Mouse (Mus musculus) hindlimb bud, embryonic 11.5 days (tissue): ENCODE measurements around the gene Gimap3.

Experiments
- DNase-seq: peaks from one replicate; pipeline ENCODE4 v3.0.0-alpha.2; 2012; ENCODE audit warnings: low read depth, low spot score; ENCODE audit errors: extremely low spot score

Gene Gimap3

DNA sequence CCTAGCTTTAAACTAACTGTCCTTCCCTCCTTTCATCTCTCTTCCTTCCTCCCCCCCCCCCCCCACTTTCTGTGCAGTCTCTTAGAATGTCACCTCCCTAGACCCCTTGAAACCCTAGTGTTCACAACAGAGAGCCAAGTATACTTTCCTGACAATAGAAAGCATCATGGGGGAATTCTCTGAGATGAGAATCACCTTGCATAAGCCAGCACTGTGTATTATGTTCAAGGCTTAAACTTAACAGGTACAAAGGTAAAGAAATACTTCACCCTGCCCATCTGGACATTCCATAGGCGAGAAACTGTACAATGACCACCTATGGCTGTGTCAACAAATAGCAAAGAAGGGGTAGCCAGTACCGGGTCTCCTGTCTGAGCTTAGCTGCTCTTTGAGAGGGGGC is 25.2 kb downstream of the Gimap3 start:
- no peak for DNase-seq

DNA sequence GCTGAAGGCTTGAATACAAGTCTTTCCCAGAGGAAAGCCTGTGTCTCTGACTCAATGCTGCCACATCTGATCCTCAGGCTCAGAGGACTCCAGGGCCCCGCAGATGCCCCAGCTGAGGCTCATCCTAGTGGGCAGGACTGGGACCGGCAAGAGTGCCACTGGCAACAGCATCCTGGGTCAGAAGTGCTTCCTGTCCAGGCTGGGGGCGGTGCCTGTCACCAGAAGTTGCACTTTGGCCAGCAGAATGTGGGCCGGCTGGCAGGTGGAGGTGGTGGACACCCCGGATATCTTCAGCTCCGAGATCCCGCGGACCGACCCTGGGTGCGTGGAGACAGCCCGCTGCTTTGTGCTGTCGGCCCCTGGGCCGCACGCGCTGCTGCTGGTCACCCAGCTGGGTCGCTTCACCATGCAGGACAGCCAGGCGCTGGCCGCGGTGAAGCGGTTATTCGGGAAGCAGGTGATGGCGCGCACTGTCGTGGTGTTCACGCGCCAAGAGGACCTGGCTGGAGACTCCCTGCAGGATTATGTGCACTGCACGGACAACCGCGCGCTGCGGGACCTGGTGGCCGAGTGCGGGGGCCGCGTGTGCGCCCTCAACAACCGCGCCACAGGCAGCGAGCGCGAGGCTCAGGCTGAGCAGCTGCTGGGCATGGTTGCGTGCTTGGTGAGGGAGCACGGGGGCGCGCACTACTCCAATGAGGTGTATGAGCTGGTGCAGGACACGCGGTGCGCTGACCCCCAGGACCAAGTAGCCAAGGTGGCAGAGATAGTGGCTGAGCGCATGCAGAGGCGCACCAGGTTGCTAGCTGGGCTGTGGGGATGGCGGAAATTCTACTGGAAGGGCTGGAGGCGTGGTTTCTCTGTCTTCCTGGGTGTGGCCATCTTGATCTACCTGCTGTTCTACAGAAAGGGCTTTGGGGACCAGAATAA is 28.0 kb downstream of the Gimap3 start:
- DNase-seq = no peak

DNA sequence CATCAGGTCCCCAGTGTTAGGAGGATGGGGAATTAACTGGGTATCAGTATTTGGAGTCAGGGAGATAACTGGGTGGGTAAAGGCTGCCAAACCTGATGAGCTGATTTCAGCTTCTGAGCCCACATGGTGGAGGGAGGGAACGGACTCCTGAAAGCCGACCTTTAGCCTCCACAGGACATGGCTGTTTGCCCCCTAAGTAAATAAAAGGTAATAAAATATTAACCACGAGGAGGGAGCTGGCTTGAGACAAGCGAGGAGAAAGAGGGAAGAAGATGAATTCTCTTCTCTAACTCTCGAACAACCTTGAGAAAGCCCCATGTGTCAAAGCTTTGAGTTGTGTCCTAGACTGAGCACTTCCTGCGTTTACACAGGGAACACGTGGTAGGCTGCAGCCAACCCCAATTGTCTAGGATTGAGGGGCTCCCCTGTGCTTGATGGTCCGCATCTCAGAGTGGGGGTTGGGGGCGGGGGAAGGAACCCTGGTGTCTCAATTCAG is 28.9 kb downstream of the Gimap3 start:
- DNase-seq = no peak

DNA sequence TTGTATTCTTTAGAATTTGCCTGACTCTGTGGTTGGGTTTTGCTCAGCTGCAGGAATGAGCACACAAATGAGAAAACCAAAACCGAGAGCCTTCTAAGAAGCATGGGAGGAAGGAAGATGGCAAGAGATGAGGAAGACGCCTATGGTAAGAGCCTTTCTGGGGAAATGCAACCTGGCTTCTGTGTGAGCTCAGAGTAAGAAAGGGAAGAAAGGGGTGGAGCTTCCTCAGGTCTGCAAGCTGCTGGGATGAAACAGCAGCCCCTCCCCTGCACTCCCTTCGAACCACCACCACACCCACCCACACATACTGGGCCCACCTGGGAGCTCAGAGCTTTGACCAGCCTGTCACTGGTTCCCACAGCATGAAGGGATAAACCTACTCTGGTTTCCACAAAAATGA is 29.4 kb downstream of the Gimap3 start:
- DNase-seq = no peak

DNA sequence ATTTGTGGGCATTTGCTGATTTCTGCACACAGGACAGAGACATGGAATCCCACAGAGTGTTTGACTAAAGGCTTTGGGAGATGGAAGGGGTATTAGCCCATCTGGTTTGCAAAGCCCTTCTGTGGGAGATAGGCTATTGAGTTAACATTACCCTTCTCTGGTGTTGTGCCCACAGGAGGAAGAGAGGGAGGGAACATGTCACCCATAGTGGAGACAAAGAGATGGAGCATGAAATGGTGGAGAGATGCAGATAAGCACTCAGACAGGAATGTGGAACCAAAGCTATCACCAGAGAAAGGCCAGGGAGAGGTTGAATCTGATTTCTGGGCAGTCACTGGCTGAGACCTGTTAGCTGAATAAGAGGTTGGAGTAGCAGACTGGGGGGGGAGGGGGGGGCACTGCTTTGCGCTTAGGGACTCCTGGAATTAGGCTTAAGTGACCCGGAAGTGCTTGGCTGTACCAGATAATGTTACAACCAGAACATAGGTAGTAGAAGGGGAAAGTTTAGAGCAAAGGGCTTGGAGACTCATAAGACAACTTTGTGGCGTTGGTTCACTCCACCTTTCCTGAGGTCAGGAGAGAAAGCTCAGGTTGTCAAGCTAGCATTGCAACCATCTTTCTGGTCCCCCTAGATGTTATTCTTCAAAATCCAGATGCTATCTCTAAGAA is 30.0 kb downstream of the Gimap3 start:
- DNase-seq = no peak

DNA sequence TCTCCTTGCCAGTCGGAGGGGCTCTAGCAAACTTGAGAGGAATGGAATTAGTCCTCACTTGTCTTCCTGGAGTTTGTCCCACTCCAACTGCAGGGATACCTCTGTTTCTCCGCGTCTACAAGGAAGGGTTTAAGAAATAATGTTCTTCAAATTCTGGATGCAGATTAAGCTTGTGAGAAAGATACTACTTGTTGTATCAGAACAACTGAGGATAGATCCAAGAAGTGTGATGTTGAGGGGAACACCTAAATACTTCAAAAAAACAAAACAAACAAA is 30.9 kb downstream of the Gimap3 start:
- DNase-seq = no peak

DNA sequence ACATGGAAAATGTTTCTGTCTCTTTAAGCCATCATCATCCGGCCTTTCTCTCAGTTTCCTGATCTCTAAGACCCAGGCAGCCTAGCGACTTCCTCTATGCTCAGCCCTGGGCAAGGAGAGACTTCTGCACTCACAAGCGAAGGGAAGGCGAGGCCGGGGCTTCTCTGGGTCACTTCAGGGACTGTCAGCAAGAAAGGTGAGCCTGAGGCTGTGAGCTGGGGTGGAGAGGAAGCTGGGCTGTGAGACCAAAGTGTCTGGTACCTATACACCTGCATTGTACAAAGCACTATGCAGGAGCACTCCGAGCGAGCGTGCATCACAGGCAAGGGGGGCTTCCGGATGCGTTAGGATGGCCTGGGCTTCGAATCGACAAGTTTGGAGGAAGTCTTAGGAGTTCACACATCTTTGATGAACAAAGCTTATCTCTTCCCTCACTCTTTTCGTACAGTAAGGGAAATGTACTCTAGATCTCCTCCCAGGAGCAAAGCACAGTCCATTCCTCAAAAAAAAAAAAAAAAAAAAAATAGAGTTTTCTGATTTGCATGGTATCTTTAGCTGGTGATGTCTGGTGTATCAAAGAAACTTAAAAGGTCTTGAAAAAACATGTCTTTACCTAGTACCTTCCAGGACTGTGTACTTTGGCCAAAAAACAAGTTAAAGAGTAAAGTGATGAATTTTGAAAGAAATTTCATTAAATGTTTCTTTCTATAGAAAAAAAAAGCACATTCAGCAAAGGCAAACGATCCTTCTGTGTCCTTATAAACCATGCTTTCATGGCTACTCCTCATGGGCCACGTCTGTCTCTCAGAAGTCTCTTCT is 31.5 kb downstream of the Gimap3 start, which contains the start of gene Gimap1:
Gene Gimap1 (plus strand): TSS at position 94 of the 819 bp plus-strand sequence.
- DNase-seq = no peak

DNA sequence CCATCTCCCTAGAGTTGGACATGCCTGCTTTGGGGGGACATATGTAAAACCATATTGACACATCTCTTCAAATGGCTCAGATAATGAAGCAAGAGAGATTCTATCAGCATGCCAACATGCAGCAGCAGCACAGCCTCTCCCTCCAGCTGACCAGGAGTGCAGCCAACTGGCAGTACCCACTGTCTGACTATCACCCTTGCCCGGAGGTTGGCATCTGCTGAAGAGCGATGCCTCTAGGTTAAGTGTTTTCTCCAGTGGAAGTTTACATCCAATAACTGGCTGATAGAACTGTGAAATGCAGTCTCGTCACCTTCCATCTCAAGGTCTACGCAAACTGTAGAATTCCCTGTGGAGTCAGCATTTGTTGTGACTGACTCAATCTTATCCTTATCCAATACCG is 33.0 kb downstream of the Gimap3 start:
- no peak for DNase-seq

DNA sequence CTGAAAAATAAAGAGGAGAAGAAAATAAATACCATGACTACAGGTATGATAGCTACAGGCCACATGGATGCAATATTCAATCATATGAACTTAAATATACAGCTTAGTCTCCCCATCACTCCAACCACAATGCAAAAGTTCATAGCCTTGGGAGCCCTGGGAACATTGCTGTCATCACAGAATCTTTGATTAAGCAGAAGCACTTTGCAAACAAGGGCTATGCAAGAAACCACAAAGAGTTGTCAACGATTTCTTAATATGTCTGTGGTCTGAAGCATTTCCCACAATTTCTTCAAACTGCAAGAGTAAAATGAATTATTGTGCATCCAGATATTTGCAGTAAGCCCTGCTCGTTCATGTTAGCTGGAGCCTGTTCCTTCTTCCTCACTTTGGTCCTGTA is 33.6 kb downstream of the Gimap3 start:
- no peak for DNase-seq

DNA sequence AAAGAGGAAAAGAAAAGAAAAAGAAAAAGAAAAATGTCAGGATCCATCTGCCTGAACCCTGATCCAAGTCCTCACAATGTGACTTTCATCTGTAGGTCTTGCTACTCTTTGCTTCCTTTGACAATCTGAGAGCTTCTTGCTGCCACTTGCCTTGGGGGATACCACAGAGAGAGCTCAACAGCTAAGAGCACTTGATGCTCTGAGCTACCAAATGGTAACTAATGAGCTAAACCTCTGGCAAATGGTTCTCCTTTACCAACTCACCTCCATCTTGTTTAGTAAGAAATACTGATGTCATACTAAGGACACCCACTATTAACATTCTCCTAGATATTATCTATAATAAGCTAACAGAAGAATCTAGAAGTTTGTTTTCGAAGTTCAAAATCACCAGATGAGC is 37.0 kb downstream of the Gimap3 start:
- no peak for DNase-seq

DNA sequence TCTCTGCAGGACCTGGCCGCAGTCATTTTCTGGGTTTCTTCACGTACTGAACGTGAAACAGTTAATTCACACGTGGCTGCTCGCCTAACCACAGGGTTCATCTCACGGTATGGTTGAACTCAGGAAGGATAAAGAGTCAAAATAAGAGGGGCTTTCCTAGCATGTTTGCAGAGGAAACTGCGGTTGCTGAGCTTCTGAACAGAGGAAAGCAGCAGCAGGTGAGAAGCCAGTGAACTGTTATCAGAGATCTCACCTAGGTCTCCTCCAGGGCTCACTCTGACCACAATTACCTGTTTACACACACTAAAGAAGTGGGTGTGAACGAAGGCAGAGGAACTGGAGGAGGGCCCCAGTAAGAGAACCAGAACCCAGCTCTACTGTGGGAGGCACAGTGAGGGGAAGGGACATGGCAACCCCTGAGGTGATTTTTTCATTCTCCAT is 37.8 kb downstream of the Gimap3 start:
- DNase-seq = no peak

DNA sequence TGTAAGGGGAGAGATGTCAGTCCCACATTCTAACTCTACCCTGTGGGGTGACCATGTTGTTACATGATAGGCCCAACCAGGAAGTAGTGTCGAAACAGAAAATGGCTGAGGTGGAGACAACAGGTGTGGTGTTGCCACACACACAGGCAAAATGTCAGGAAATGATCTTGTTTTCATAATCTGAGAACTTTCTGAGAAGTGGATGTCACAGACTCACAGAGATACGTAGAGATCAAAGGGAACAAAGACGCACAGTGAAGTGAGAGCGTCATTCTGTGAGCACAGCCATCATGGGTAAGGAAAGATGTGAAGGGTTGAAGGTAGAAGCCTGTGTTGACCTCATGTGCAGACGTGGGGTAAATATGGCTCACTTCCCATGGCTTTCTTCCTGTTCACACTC is 42.9 kb downstream of the Gimap3 start:
- no peak for DNase-seq

DNA sequence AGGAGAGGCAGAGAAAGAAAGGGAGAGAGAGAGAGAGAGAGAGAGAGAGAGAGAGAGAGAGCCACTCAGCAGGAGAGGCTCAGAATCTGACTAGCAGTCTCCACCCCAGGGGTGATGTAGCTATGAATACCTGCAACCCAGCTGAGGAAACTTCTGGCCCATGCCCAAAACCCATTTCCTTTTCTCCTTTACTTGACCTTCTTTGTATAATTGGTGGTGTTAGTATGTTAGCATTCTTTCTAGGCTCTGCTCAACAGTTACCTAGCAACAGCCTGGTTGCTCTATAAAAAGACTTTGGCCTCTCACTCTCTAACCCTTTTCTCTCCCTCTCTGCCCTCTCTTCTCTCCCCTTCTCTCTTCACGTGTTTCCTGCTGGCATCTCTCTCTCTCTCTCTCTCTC is 45.2 kb downstream of the Gimap3 start:
- no peak for DNase-seq

DNA sequence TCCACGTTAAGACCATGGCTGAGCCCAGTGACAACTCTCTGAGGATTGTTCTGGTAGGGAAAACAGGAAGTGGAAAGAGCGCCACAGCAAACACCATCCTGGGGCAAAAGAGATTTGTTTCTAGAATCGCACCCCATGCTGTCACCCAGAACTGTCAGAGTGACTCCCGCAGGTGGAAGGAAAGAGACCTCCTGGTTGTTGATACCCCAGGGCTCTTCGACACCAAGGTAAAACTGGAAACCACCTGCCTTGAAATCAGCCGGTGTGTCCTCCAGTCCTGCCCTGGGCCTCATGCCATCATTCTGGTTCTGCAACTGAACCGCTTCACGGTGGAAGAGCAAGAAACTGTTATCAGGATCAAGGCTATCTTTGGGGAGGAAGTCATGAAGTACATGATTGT is 47.2 kb downstream of the Gimap3 start:
- DNase-seq = no peak

DNA sequence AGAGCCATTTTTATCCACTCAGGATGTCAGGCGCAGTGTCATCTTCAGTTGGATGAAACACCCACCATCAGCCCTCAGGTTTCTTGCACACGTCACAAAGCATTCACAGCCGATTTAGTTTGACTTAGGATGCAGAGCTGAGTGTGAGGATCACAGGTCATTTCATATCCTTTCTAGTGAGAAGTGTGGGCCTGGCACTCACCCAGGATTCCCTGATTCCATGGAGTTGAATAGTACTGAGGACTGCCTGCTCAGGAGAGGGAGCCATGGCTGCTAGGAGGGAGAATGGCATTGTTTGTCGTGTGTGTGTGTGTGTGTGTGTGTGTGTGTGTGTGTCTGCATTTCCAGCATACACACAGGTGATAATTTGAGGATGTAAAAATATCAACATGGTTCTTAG is 50.3 kb downstream of the Gimap3 start:
- DNase-seq = no peak

DNA sequence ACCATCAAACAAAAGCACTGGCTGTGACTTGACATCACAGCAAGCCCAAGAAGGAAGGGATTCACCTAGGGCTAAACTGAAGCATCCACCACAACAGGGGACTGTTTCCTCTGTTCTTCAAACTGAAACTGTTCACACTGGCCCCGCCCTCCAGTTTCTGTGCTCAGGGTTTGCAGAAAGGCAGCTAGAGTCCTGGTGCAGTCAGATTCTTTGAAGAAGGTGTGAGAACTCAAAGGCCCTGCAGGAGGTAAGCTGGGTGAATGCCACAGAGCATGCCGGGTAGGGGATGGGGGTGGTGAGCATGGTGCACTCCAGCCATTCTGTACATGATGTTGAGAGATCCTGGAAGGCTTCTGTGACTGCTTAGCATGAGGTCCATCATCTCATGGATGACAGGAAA is 52.2 kb downstream of the Gimap3 start, which contains the start of the genes Gm28053 and Gimap7:
Gene Gm28053 (plus strand): TSS at position 153 of the 400 bp plus-strand sequence.
Gene Gimap7 (plus strand): TSS at position 167 of the 400 bp plus-strand sequence.
- no peak for DNase-seq
